ENCODE assay signal across 15 mouse cellular contexts in the genomic region with DNA sequence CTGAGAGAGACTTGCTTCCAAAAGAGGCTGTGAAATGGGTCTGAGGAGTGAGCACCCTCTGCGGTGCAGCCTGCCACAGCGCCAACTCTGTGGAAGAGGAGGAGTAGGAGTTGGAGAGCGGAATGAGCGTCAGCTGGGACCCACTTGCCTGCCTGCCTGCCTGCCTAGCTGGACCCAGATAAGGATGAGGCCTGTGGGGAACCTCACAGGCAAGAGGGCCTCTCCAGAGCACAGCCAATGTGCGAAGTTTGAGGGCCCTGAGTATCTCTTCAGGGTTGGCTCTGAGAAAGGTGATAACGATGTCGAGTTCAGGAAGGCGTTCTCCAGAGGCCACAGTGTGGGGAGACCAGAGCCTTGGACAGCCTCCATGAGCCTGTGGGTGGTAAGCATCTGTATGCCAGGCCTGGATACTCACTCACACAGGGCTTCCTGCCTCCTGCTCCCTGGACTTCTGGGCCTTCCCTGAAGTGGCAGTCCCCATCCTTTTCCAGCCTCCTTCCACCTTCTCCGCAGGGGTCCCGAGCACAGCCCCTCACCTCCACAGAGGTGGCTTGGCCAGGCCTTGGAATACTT.
DNase-seq lines count a peak whose midpoint lies in the region; ATAC-seq lines count a peak whose summit lies in the region.
"Had no signal": no experiment of that assay in that cellular context is flagged by ENCODE, and none has a peak within 500 bp of the region (broad histone marks: within the 10 kb centered on the region; RNA-seq: fewer than 3 reads in every experiment).

No protein-coding gene starts in this region.

- peaks cover 54% of the 10 kb centered on the region for H3K4me1 ChIP-seq in forebrain, embryonic 10.5 days
- peaks cover 23% of the 10 kb centered on the region for H3K4me1 ChIP-seq in forebrain, embryonic 11.5 days (replicated peaks; ENCODE audit: control insufficient read depth, insufficient read depth, low read length)
- H3K4me1 ChIP-seq in heart, embryonic 16.5 days (ENCODE audit: control insufficient read depth, insufficient read depth, low read length): no peaks in the 10 kb centered on the region; the same call in 1 of the 2 replicates
- peaks cover 43% of the 10 kb centered on the region for H3K4me1 ChIP-seq in limb, embryonic 12.5 days (replicated peaks)
- no peaks in the 10 kb centered on the region for H3K4me1 ChIP-seq in liver, embryonic 16.5 days (ENCODE audit: control insufficient read depth, low read depth, low read length)

- H3K4me3 ChIP-seq in forebrain, embryonic 10.5 days: no peak overlapping the region
- H3K4me3 ChIP-seq in forebrain, embryonic 11.5 days (ENCODE audit: low read depth, low read length): no peak overlapping the region
- no peak overlapping the region for H3K4me3 ChIP-seq in heart, embryonic 16.5 days (ENCODE audit: low read length)
- no peak overlapping the region for H3K4me3 ChIP-seq in limb, embryonic 12.5 days (replicated peaks)
- H3K4me3 ChIP-seq in liver, embryonic 16.5 days (ENCODE audit: low read depth, low read length): no peak overlapping the region
- H3K4me3 ChIP-seq: embryonic facial prominence, embryonic 12.5 days; forebrain, embryonic 13.5 days; left cerebral cortex, adult 2 months; midbrain, embryonic 15.5 days had no signal

- H3K9ac ChIP-seq in forebrain, embryonic 11.5 days (ENCODE audit: low read length): no peak overlapping the region
- H3K9ac ChIP-seq in heart, embryonic 16.5 days (ENCODE audit: low read length): no peak overlapping the region
- H3K9ac ChIP-seq in limb, embryonic 12.5 days (replicated peaks): no peak overlapping the region; the same call in 1 of the 2 replicates
- H3K9ac ChIP-seq in liver, embryonic 16.5 days (ENCODE audit: low read depth, low read length): no peak overlapping the region
- H3K9ac ChIP-seq: embryonic facial prominence, embryonic 12.5 days; forebrain, embryonic 13.5 days; midbrain, embryonic 15.5 days had no signal

- no peak for ATAC-seq in forebrain, embryonic 11.5 days (replicated peaks; ENCODE audit: low FRiP score)
- ATAC-seq in heart, embryonic 16.5 days (replicated peaks; ENCODE audit: extremely low read depth, insufficient read depth, low FRiP score): peak; percentile 59; the same call in 1 of the 2 replicates
- no peak for ATAC-seq in limb, embryonic 12.5 days (ENCODE audit: insufficient number of reproducible peaks, insufficient read depth, low FRiP score, low TSS enrichment, low read depth)
- peak; percentile 61 for ATAC-seq in liver, embryonic 16.5 days (ENCODE audit: low read depth)
- ATAC-seq: forebrain, embryonic 13.5 days; midbrain, embryonic 15.5 days had no signal

- DNase-seq in forebrain, embryonic 10.5 days (ENCODE audit: extremely low spot score, low spot score): no peak
- no peak for DNase-seq in forebrain, embryonic 11.5 days (ENCODE audit: low spot score)
- DNase-seq in heart, adult 9 months (ENCODE audit: low spot score in 2 of 2): no peak
- DNase-seq in ovary, postnatal 36 days (ENCODE audit: low spot score): no peak
- no peak for DNase-seq in layer of hippocampus, adult 11-12 months (ENCODE audit: low spot score)
- DNase-seq: cerebellum, adult 11-12 months had no signal

- no peak overlapping the region for H3K4me2 ChIP-seq in forebrain, embryonic 11.5 days (ENCODE audit: low read depth, low read length, severe bottlenecking)
- H3K4me2 ChIP-seq in heart, embryonic 16.5 days (ENCODE audit: low read depth, low read length): no peak overlapping the region
- H3K4me2 ChIP-seq in limb, embryonic 12.5 days: no peak overlapping the region
- no peak overlapping the region for H3K4me2 ChIP-seq in liver, embryonic 16.5 days (ENCODE audit: low read depth, low read length)
- H3K4me2 ChIP-seq: embryonic facial prominence, embryonic 12.5 days; forebrain, embryonic 13.5 days; midbrain, embryonic 15.5 days had no signal

- no peaks in the 10 kb centered on the region for H3K36me3 ChIP-seq in forebrain, embryonic 10.5 days (replicated peaks)
- H3K36me3 ChIP-seq in forebrain, embryonic 11.5 days (ENCODE audit: control insufficient read depth, insufficient read depth, low read length): no peaks in the 10 kb centered on the region
- H3K36me3 ChIP-seq in heart, embryonic 16.5 days (ENCODE audit: control insufficient read depth, insufficient read depth): no peaks in the 10 kb centered on the region
- H3K36me3 ChIP-seq in limb, embryonic 12.5 days: no peaks in the 10 kb centered on the region
- no peaks in the 10 kb centered on the region for H3K36me3 ChIP-seq in liver, embryonic 16.5 days (ENCODE audit: control insufficient read depth, insufficient read depth)
- H3K36me3 ChIP-seq: embryonic facial prominence, embryonic 12.5 days; midbrain, embryonic 15.5 days had no signal

- peaks cover 4% of the 10 kb centered on the region; the same call in 1 of the 2 replicates for H3K27me3 ChIP-seq in forebrain, embryonic 10.5 days (ENCODE audit: poor library complexity, severe bottlenecking)
- H3K27me3 ChIP-seq in forebrain, embryonic 11.5 days (ENCODE audit: control insufficient read depth, insufficient read depth, low read length): no peaks in the 10 kb centered on the region
- H3K27me3 ChIP-seq in heart, embryonic 16.5 days (ENCODE audit: control insufficient read depth, insufficient read depth, low read length): no peaks in the 10 kb centered on the region; the same call in 1 of the 2 replicates
- H3K27me3 ChIP-seq in limb, embryonic 12.5 days: 0 out of 2 replicates have a peak, but pooled peaks cover 2% of the 10 kb centered on the region
- no peaks in the 10 kb centered on the region for H3K27me3 ChIP-seq in liver, embryonic 16.5 days (ENCODE audit: control insufficient read depth, insufficient read depth, low read depth, low read length)
- H3K27me3 ChIP-seq: CH12.LX; forebrain, embryonic 13.5 days; midbrain, embryonic 15.5 days had no signal

- H3K27ac ChIP-seq in forebrain, embryonic 10.5 days: peak overlapping the region; percentile 93
- H3K27ac ChIP-seq in forebrain, embryonic 11.5 days (ENCODE audit: low read depth, low read length): no peak overlapping the region
- H3K27ac ChIP-seq in heart, embryonic 16.5 days (ENCODE audit: low read length): no peak overlapping the region
- H3K27ac ChIP-seq in limb, embryonic 12.5 days: 0 out of 2 replicates have a peak overlapping the region, but pooled peaks have one; percentile 37
- no peak overlapping the region for H3K27ac ChIP-seq in liver, embryonic 16.5 days (ENCODE audit: low read length)
- H3K27ac ChIP-seq: embryonic facial prominence, embryonic 12.5 days; forebrain, embryonic 13.5 days; left cerebral cortex, adult 2 months; macrophage; midbrain, embryonic 15.5 days had no signal

- no peaks in the 10 kb centered on the region for H3K9me3 ChIP-seq in forebrain, embryonic 10.5 days
- H3K9me3 ChIP-seq in forebrain, embryonic 11.5 days (ENCODE audit: control insufficient read depth, low read length): no peaks in the 10 kb centered on the region
- no peaks in the 10 kb centered on the region for H3K9me3 ChIP-seq in heart, embryonic 16.5 days (replicated peaks; ENCODE audit: control insufficient read depth, low read length)
- H3K9me3 ChIP-seq in limb, embryonic 12.5 days: no peaks in the 10 kb centered on the region
- no peaks in the 10 kb centered on the region for H3K9me3 ChIP-seq in liver, embryonic 16.5 days (replicated peaks; ENCODE audit: control insufficient read depth, low read length)
- H3K9me3 ChIP-seq: embryonic facial prominence, embryonic 12.5 days; forebrain, embryonic 13.5 days; midbrain, embryonic 15.5 days had no signal

- WGBS in forebrain, embryonic 10.5 days: 90% methylated on average over 10 of the region's 10 CpGs
- WGBS in forebrain, embryonic 11.5 days: 90% methylated on average over 10 of the region's 10 CpGs
- WGBS in heart, embryonic 16.5 days: 44% methylated on average over 10 of the region's 10 CpGs
- WGBS in limb, embryonic 12.5 days: 71% methylated on average over 10 of the region's 10 CpGs
- WGBS in liver, embryonic 16.5 days (ENCODE audit: insufficient replicate concordance): 52% methylated on average over 10 of the region's 10 CpGs

Comparison
In these comparisons a context has a peak if more than half of its experiments do, and no peak if none do; other contexts are left out.
1. H3K27ac ChIP-seq: peak in forebrain, embryonic 10.5 days (single experiment) and limb, embryonic 12.5 days (single experiment); none in forebrain, embryonic 11.5 days (single experiment), heart, embryonic 16.5 days (single experiment) and liver, embryonic 16.5 days (single experiment).
2. ATAC-seq: peak in heart, embryonic 16.5 days (single experiment) and liver, embryonic 16.5 days (single experiment); none in forebrain, embryonic 11.5 days (single experiment) and limb, embryonic 12.5 days (single experiment).